Mouse (Mus musculus): ENCODE results near the gene Tmem141.
A peak's percentile ranks its signal among the peaks of the same experiment; 100 is the strongest.

DNA sequence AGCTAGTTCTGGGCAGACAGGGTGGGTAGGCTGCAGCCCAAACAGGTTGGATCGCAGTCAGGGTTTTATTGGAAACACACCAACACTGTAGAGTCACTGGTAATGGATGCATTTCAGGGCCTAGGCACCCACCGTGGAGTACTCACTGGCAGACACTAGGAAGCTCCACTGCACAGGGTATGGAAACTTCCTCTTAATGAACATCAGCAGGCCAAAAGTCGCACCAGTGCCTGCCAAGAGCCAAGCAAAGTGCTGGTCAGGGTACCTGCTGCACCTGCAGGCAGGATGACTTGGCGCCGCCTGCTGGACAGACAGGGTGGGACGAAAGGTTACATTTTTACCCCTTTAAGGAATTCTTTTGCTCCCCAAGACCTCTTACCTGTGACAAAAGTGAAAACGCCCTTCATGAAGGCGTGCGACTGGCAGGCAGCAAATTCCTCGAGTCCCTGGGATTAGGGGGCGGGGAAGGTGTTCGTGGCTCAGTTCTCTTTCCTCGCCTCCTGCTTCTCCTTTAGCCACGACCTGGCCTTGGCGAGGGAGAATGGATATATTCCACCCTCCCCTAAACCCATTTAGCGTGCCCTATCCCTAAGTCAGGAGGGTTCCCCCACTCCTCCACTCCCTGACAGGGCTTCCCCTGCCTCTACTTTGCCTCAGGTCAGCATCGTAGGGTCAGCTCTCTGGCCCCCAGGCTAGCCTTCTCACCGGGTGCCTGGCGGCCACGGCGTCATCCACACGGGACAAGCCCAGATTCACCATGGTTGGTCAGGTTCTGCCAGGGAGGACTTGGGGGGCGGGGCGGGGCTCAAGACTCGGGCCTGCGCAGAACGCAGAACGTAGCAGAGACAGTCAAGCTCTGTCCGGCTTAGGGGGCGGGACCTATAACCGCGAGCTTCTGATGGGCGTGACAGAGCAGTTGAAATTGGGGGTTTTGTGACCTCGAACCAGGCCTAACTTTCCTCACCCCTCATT is at the start of gene Tmem141:
- peak; percentile 88 for TF ChIP-seq CTCF (IDR thresholded peaks at IDR 0.05; ENCODE audit: low read depth)
- no peak for TF ChIP-seq EP300 (IDR thresholded peaks at IDR 0.05; ENCODE audit: low read depth)

Data from liver, embryonic 14.5 days (tissue).